Mouse (Mus musculus): Measurements from ENCODE around the gene Rabl2. TPM values are rescaled to one million over a fixed set of nuclear protein-coding genes. Genes with fewer than 3 reads are reported as not detected.

Gene Rabl2
- total RNA-seq, 2 experiments from 2014 or later: 10.2 to 18.9 TPM

DNA sequence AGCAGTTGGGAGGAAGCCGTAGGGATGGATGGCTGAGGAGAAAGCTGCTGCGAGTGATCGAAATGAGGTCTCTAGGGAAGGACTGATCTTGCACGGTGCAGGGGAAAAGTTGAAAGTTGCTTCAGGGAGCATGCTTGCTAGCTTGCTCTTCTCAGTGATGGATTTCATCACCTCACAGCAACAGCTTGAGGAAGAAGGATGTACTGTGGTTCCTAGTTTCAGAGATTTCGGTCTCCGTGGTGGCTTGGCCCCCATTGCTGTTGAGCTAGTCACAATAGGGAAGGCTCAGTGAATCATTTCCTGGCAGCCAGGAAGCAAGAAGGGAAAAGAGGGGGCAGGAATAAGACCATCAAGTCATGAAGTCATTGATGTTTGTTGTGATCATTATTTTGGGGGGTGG lies 36.1 kb downstream of the Rabl2 start:
- peak; percentile 72 for ATAC-seq (replicated peaks; ENCODE audit: poor library complexity, severe bottlenecking)

- ATAC-seq (replicated peaks; ENCODE audit: poor library complexity, severe bottlenecking): no peak
These were observed 40.0 kb downstream of the Rabl2 start for GRCm38 (mm10) chr15:89551733-89552132.

GRCm38 (mm10) chr15:89550506-89550905 lies 41.2 kb downstream of the Rabl2 start:
- ATAC-seq (replicated peaks; ENCODE audit: poor library complexity, severe bottlenecking): no peak

GRCm38 (mm10) chr15:89548837-89549236 lies 42.9 kb downstream of the Rabl2 start:
- no peak for ATAC-seq (replicated peaks; ENCODE audit: poor library complexity, severe bottlenecking)

GRCm38 (mm10) chr15:89547824-89548601 lies 43.7 kb downstream of the Rabl2 start:
- no peak for ATAC-seq (replicated peaks; ENCODE audit: poor library complexity, severe bottlenecking)

- ATAC-seq (replicated peaks; ENCODE audit: poor library complexity, severe bottlenecking): no peak
These were observed 44.4 kb downstream of the Rabl2 start for GRCm38 (mm10) chr15:89547321-89547720.

DNA sequence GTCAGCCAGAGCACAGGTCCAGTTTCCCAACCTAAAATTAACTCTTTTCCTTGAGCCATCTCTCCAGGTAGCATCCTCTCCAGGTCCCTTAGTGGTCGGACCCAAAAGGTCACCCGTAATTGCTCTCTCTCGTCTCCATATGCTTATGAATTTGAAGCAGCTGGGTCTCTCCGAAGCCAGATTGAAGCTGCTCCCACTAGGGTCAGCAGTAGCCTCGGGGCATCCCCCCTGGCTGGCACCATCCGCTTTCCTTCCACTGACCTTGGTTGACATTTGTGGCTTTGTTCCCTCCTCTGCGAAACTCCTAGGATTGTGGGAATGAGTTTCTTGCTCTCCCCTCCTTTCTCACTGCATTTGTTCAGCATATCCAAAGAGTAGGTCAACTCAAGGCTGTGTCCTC lies 47.6 kb downstream of the Rabl2 start:
- no peak for ATAC-seq (replicated peaks; ENCODE audit: poor library complexity, severe bottlenecking)

DNA sequence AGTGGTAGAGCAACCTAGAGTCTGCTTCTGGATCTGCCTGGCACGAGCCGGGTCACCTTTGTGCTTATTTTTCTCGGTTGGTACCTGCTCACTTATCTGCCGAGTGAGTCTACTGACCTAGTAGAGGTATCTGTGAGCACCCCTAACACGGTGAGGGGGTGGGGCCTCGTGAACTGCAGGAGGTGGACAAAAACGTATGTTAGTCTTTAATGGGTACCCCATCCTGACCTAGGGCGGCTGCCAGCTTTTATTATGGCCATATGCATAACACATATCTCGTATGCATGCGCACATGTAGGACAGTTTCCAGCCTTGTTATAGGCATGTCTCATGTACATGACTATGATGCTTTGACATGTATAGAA lies 57.9 kb downstream of the Rabl2 start:
- no peak for ATAC-seq (replicated peaks; ENCODE audit: poor library complexity, severe bottlenecking)

- no peak for ATAC-seq (replicated peaks; ENCODE audit: poor library complexity, severe bottlenecking)
These were observed 58.5 kb downstream of the Rabl2 start for GRCm38 (mm10) chr15:89532924-89533842.

Other genes with a start within 250 kb of the Rabl2 start
- gene Lmf2, start 236.3 kb downstream of the Rabl2 start, total RNA-seq (2014; fragmentation: Nextera tagmentation): 15.4 and 22.3 TPM in 2 replicates
- 8.9 and 11.0 TPM in 2 replicates for gene Lmf2, start 236.3 kb downstream of the Rabl2 start, total RNA-seq (2017)
- 87.4 and 136 TPM in 2 replicates for gene Ncaph2, start 236.2 kb downstream of the Rabl2 start, total RNA-seq (2014; fragmentation: Nextera tagmentation)
- gene Ncaph2, start 236.2 kb downstream of the Rabl2 start, total RNA-seq (2017): 92.2 and 118 TPM in 2 replicates
- 12.4 and 27.5 TPM in 2 replicates for gene Sco2, start 218.1 kb downstream of the Rabl2 start, total RNA-seq (2014; fragmentation: Nextera tagmentation)
- gene Sco2, start 218.1 kb downstream of the Rabl2 start, total RNA-seq (2017): 22.7 and 31.5 TPM in 2 replicates
- gene Tymp, start 214.9 kb downstream of the Rabl2 start, total RNA-seq (2014; fragmentation: Nextera tagmentation): not detected in 2 replicates
- 0.43 and 1.1 TPM in 2 replicates for gene Tymp, start 214.9 kb downstream of the Rabl2 start, total RNA-seq (2017)
- 3.1 and 4.2 TPM in 2 replicates for gene Odf3b, start 212.6 kb downstream of the Rabl2 start, total RNA-seq (2014; fragmentation: Nextera tagmentation)
- 0.46 TPM in 1 of 2 replicates, not detected in the other for gene Odf3b, start 212.6 kb downstream of the Rabl2 start, total RNA-seq (2017)
- not detected in 2 replicates for gene Klhdc7b, start 207.0 kb downstream of the Rabl2 start, total RNA-seq (2014; fragmentation: Nextera tagmentation)
- 0.13 TPM in 1 of 2 replicates, not detected in the other for gene Klhdc7b, start 207.0 kb downstream of the Rabl2 start, total RNA-seq (2017)
- not detected in 2 replicates for gene Syce3, start 181.4 kb downstream of the Rabl2 start, total RNA-seq (2014; fragmentation: Nextera tagmentation)
- not detected in 2 replicates for gene Syce3, start 181.4 kb downstream of the Rabl2 start, total RNA-seq (2017)
- 2.8 and 2.9 TPM in 2 replicates for gene Cpt1b, start 166.1 kb downstream of the Rabl2 start, total RNA-seq (2014; fragmentation: Nextera tagmentation)
- 1.5 TPM in 1 of 2 replicates, not detected in the other for gene Cpt1b, start 166.1 kb downstream of the Rabl2 start, total RNA-seq (2017)
- gene C730034F03Rik, start 162.3 kb downstream of the Rabl2 start, total RNA-seq (2014; fragmentation: Nextera tagmentation): not detected in 2 replicates
- 2.7 and 3.6 TPM in 2 replicates for gene C730034F03Rik, start 162.3 kb downstream of the Rabl2 start, total RNA-seq (2017)
- gene Gm44502, start 162.2 kb downstream of the Rabl2 start, total RNA-seq (2014; fragmentation: Nextera tagmentation): not detected in 2 replicates
- 0.82 TPM in 1 of 2 replicates, not detected in the other for gene Gm44502, start 162.2 kb downstream of the Rabl2 start, total RNA-seq (2017)
- 77.0 and 85.0 TPM in 2 replicates for gene Chkb, start 162.0 kb downstream of the Rabl2 start, total RNA-seq (2014; fragmentation: Nextera tagmentation)
- gene Chkb, start 162.0 kb downstream of the Rabl2 start, total RNA-seq (2017): 25.3 and 27.7 TPM in 2 replicates
- gene Mapk8ip2, start 138.0 kb downstream of the Rabl2 start, total RNA-seq (2014; fragmentation: Nextera tagmentation): not detected in 2 replicates
- not detected in 2 replicates for gene Mapk8ip2, start 138.0 kb downstream of the Rabl2 start, total RNA-seq (2017)
- 12.7 and 21.4 TPM in 2 replicates for gene Arsa, start 114.5 kb downstream of the Rabl2 start, total RNA-seq (2014; fragmentation: Nextera tagmentation)
- 8.5 and 30.3 TPM in 2 replicates for gene Arsa, start 114.5 kb downstream of the Rabl2 start, total RNA-seq (2017)
- gene Shank3, start 92.3 kb downstream of the Rabl2 start, total RNA-seq (2014; fragmentation: Nextera tagmentation): 0.34 and 0.58 TPM in 2 replicates
- gene Shank3, start 92.3 kb downstream of the Rabl2 start, total RNA-seq (2017): 0.26 and 0.47 TPM in 2 replicates
- gene Acr, start 23.6 kb downstream of the Rabl2 start, total RNA-seq (2014; fragmentation: Nextera tagmentation): not detected in 2 replicates
- gene Acr, start 23.6 kb downstream of the Rabl2 start, total RNA-seq (2017): not detected in 2 replicates
- gene Syt10, start 249.9 kb upstream of the Rabl2 start, total RNA-seq (2014; fragmentation: Nextera tagmentation): not detected in 2 replicates
- not detected in 2 replicates for gene Syt10, start 249.9 kb upstream of the Rabl2 start, total RNA-seq (2017)

All from granulocyte monocyte progenitor cell, adult 5-6 weeks (primary cell).